Mouse (Mus musculus): ENCODE data around the gene Sh3bp1. TPM values are rescaled to one million over a fixed set of nuclear protein-coding genes. Genes with fewer than 3 reads are reported as not detected.
A peak's percentile ranks its signal among the peaks of the same experiment; 100 is the strongest.

Sh3bp1 gene
- polyA plus RNA-seq, 1 experiment, result not detected

DNA sequence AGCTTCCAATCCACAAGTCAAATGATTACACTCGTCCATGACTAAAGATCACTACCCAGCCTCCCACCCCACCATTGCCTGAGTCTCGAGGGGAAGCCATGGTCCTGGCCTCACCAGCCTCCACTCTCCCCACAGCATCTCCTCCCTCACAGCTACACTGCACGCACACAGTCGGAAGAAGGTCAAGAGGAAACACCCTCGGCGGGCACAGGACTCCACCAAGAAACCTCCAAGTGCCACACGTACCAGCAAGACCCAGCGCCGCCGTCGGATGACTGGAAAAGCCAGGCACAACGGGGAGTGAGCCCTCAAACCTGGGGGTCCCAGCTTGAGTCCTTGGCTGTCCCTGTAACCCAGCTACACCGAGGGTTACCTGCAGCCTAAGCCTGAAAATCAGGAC is 40.8 kb downstream of the Sh3bp1 start:
- Histone ChIP-seq H3K4me3 (ENCODE audit: insufficient read depth, low read depth, low read length) (no peak overlapping the region), H3K4me1 (ENCODE audit: control insufficient read depth, insufficient read depth, low read length) (peaks cover 14% of the 10 kb centered on the region), H3K27ac (ENCODE audit: insufficient read depth, low read depth, low read length) (no peak overlapping the region)
- 94% methylated on average over 13 of the region's 13 CpGs for WGBS
- TF ChIP-seq POLR2A (IDR thresholded peaks at IDR 0.05; ENCODE audit: insufficient read depth, low read depth, low read length) (no peak), CTCF (IDR thresholded peaks at IDR 0.05; ENCODE audit: insufficient read depth, low read depth, low read length) (no peak)

DNA sequence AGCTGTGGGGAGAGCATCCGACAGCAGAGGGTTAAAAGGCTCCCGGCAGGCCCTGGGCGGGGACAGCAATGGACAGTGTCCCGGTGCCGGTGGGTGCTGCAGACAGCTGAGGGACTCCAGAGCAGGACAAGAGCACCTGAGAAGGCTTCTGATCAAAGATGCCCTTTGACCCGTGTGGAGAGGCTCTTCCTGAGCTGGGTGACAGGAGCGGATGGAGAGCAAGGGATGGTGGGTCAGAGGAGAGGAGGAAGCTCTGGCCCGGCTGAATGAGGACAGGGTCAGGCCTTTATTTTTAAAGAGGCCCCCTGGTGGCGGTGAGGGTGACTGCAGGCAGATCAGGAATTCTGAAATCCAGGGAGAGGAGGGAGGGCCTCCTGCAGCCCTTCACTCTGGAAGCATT is 43.1 kb downstream of the Sh3bp1 start:
- Histone ChIP-seq H3K27ac (ENCODE audit: insufficient read depth, low read depth, low read length) (no peak overlapping the region), H3K4me1 (ENCODE audit: control insufficient read depth, insufficient read depth, low read length) (peaks cover 10% of the 10 kb centered on the region), H3K4me3 (ENCODE audit: insufficient read depth, low read depth, low read length) (peak overlapping the region; percentile 28)
- TF ChIP-seq POLR2A (IDR thresholded peaks at IDR 0.05; ENCODE audit: insufficient read depth, low read depth, low read length) (no peak), CTCF (IDR thresholded peaks at IDR 0.05; ENCODE audit: insufficient read depth, low read depth, low read length) (peak; percentile 89)
- WGBS, result 1% methylated on average over 9 of the region's 9 CpGs

DNA sequence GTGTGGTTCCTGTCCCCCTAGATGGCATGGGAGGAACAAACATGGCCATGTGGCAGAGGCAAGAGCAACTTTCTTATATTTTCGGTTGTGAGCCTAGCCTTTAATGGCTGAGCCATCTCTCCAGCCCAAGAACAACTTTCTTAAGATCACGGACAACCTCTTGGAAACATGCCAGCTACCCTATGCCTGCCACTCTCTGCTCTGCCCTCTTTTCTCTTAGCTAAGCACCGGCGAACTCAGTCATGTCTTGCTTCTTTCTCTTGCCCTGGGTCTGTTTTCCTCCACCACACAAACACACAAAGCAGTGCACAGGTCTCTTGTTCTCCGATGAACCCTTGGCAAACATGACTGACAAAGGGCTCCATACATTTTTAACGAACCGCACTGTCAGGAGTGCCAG is 46.7 kb downstream of the Sh3bp1 start:
- Histone ChIP-seq H3K27ac (ENCODE audit: insufficient read depth, low read depth, low read length) (no peak overlapping the region), H3K4me1 (ENCODE audit: control insufficient read depth, insufficient read depth, low read length) (peaks cover 14% of the 10 kb centered on the region), H3K4me3 (ENCODE audit: insufficient read depth, low read depth, low read length) (no peak overlapping the region)
- TF ChIP-seq CTCF (IDR thresholded peaks at IDR 0.05; ENCODE audit: insufficient read depth, low read depth, low read length), result no peak
- TF ChIP-seq POLR2A (IDR thresholded peaks at IDR 0.05; ENCODE audit: insufficient read depth, low read depth, low read length), result no peak
- WGBS, result 30% methylated on average over 7 of the region's 7 CpGs

DNA sequence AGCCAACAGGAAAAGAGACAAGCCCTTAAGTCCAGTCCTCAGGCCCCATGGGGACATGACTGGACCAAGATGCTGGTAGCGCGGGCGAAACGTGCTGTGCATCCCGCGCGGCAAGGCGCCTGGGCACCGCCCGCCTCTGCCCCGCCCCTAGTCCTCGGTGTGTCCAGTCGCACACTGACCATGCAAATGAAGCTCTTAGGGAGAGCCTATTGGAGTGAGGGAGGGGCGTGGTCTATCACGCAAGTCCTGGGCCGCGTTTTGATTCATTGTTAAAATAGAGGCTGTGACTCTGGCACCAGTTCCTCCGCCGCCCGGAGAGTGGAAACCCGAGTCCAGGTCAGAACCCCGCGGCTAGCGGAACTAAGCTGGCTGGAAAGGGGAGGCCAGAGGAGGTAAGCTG is 48.1 kb downstream of the Sh3bp1 start, which contains the start of gene Triobp:
TSS of gene Triobp (plus strand) at position 68 of the 400 bp plus-strand sequence.
- Histone ChIP-seq H3K4me1 (ENCODE audit: control insufficient read depth, insufficient read depth, low read length) (peaks cover 11% of the 10 kb centered on the region), H3K4me3 (ENCODE audit: insufficient read depth, low read depth, low read length) (peak within 1 kb of the TSS; percentile 44), H3K27ac (ENCODE audit: insufficient read depth, low read depth, low read length) (no peak within 1 kb of the TSS)
- WGBS, result under 1% methylated on average over 24 of the region's 24 CpGs
- no peak for TF ChIP-seq CTCF (IDR thresholded peaks at IDR 0.05; ENCODE audit: insufficient read depth, low read depth, low read length)
- TF ChIP-seq POLR2A (IDR thresholded peaks at IDR 0.05; ENCODE audit: insufficient read depth, low read depth, low read length), result no peak

DNA sequence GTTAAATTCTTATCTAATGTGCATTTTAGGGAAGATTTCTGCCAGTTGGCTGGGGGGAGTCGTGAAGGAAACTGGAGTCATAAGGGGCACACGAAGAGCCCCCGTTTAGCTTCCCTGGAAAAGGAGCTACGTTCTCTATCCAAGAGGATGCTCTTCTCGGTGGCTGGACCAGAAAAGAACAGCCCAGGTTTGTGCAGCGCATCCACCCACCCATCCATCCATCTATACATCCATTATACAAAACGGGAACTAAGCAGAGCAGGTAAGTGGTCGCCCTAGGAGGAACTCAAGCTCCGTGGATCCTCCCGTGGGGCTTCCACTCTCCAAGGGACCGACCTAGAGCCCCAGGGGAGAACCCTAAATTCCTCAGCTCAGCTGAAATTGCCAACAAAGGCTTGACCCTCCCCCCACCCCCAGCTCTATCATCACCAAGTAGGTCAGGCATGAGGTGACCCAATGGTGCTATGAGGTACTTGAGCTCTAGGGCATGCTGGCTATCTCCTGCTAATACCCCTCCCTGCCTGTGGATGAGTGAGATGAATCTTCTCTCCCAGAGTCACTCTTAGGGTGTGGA is 48.7 kb downstream of the Sh3bp1 start:
- no peak overlapping the region for H3K27ac ChIP-seq (ENCODE audit: insufficient read depth, low read depth, low read length)
- TF ChIP-seq CTCF (IDR thresholded peaks at IDR 0.05; ENCODE audit: insufficient read depth, low read depth, low read length) (no peak), POLR2A (IDR thresholded peaks at IDR 0.05; ENCODE audit: insufficient read depth, low read depth, low read length) (no peak)
- H3K4me3 ChIP-seq (ENCODE audit: insufficient read depth, low read depth, low read length), result peak overlapping the region; percentile 44
- WGBS, result 7% methylated on average over 11 of the region's 11 CpGs
- peaks cover 10% of the 10 kb centered on the region for H3K4me1 ChIP-seq (ENCODE audit: control insufficient read depth, insufficient read depth, low read length)

DNA sequence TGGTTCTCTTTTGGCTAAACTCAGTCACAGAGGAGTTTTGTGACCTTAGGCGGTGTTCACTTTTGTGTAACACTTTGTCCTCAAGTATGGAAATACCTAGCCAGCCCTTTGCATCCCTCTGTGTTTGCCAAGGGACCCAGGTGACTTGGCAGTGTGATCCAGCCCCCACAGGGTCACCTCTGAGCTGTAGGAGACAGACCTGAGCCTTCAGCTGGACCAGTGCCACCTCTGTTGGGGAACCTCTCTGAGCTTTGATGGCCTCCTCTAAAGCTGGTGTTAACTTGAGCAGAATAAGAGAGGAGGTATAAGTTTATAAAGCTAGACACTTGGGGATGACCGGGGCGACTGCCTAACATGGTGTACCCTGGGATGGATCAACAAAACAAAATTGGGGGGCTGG is 49.3 kb downstream of the Sh3bp1 start:
- H3K4me3 ChIP-seq (ENCODE audit: insufficient read depth, low read depth, low read length), result no peak overlapping the region
- TF ChIP-seq POLR2A (IDR thresholded peaks at IDR 0.05; ENCODE audit: insufficient read depth, low read depth, low read length), result no peak
- WGBS, result 97% methylated on average over 3 of the region's 3 CpGs
- H3K4me1 ChIP-seq (ENCODE audit: control insufficient read depth, insufficient read depth, low read length), result peaks cover 10% of the 10 kb centered on the region
- H3K27ac ChIP-seq (ENCODE audit: insufficient read depth, low read depth, low read length), result no peak overlapping the region

DNA sequence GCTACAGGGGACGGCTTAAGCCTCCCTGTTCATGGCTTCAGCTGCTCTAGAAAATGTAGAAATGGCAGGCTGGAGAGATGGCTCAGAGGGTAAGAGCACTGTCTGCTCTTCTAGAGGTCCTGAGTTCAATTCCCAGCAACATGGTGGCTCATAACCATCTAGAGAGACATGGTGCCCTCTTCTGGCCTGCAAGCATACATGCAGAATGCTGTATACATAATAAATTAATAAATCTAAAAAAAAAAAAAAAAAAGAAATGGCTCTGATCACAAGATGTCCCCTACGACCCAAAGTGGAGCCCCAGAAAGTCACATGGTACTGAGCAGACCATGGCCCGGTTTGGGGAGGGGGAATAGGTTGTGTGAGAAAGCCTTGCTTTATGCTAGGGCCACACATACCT is 56.1 kb downstream of the Sh3bp1 start:
- Histone ChIP-seq H3K4me3 (ENCODE audit: insufficient read depth, low read depth, low read length) (no peak overlapping the region), H3K4me1 (ENCODE audit: control insufficient read depth, insufficient read depth, low read length) (peaks cover 5% of the 10 kb centered on the region; the same call in 1 of the 2 replicates), H3K27ac (ENCODE audit: insufficient read depth, low read depth, low read length) (no peak overlapping the region)
- WGBS, result 74% methylated on average over 3 of the region's 3 CpGs
- no peak for TF ChIP-seq POLR2A (IDR thresholded peaks at IDR 0.05; ENCODE audit: insufficient read depth, low read depth, low read length)
- no peak for TF ChIP-seq CTCF (IDR thresholded peaks at IDR 0.05; ENCODE audit: insufficient read depth, low read depth, low read length)

DNA sequence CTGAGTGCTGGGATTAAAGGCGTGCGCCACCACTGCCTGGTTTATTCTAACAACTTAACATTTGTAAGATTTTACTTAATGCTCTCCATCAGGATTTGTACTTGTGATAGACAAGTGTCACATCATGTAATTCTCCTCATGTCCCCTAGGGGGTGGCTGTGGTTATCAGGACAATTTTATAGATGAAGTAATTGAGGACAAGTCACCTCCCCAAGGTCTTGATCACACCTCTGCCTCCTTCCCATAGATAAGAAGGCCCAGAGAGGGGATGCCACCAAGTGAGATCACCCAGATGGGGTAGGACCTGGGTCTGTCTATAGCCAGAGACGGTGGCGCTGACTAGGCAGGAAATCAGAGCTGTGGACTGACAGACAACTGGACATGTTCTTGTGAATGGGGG is 56.8 kb downstream of the Sh3bp1 start:
- no peak for TF ChIP-seq CTCF (IDR thresholded peaks at IDR 0.05; ENCODE audit: insufficient read depth, low read depth, low read length)
- 94% methylated on average over 4 of the region's 4 CpGs for WGBS
- Histone ChIP-seq H3K4me3 (ENCODE audit: insufficient read depth, low read depth, low read length) (no peak overlapping the region), H3K4me1 (ENCODE audit: control insufficient read depth, insufficient read depth, low read length) (peaks cover 5% of the 10 kb centered on the region; the same call in 1 of the 2 replicates), H3K27ac (ENCODE audit: insufficient read depth, low read depth, low read length) (no peak overlapping the region)

DNA sequence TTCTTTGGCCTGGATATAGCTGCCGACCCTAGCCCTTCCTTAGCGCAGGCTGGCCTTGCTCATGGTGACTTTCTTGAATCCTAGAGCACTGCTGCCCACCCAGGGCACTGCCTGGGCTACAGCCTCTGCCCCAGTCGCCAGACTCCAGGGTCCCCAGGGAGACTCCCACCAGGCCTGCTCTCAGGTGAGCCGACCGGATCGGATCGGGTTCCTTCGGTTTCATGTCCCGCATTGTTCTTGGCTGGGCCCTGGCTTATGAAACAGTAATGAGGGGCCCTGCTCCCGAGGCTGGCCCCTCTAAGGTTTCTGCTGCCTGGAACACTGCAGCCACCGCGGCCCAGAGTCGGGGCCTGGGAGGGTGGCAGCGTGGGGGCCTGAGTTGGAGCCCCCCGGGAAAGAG is 57.5 kb downstream of the Sh3bp1 start:
- TF ChIP-seq POLR2A (IDR thresholded peaks at IDR 0.05; ENCODE audit: insufficient read depth, low read depth, low read length) (no peak), CTCF (IDR thresholded peaks at IDR 0.05; ENCODE audit: insufficient read depth, low read depth, low read length) (no peak)
- Histone ChIP-seq H3K4me3 (ENCODE audit: insufficient read depth, low read depth, low read length) (no peak overlapping the region), H3K27ac (ENCODE audit: insufficient read depth, low read depth, low read length) (no peak overlapping the region), H3K4me1 (ENCODE audit: control insufficient read depth, insufficient read depth, low read length) (peaks cover 5% of the 10 kb centered on the region; the same call in 1 of the 2 replicates)
- WGBS, result 80% methylated on average over 15 of the region's 15 CpGs

DNA sequence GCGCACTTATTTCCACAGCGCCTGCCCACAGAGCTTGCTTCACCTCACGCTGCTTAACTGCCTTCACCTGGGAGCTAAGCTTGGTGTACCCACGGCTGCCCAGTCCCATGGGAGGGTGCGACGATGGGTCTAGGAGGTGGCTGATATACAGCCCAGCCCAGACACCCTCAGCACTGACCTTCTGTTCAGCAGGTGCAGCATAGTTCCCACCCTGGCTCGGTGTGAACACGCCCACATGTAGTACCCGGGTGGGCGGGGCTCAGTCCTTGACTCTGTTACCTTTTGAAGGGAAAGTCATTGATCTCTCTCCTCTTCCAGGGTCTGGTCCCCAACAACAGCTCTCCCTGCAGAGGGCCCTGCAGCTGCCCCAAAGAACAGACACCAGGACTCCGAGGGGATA is 60.0 kb downstream of the Sh3bp1 start:
- Histone ChIP-seq H3K4me1 (ENCODE audit: control insufficient read depth, insufficient read depth, low read length) (peaks cover 11% of the 10 kb centered on the region), H3K27ac (ENCODE audit: insufficient read depth, low read depth, low read length) (no peak overlapping the region), H3K4me3 (ENCODE audit: insufficient read depth, low read depth, low read length) (no peak overlapping the region)
- WGBS, result 92% methylated on average over 11 of the region's 11 CpGs
- TF ChIP-seq CTCF (IDR thresholded peaks at IDR 0.05; ENCODE audit: insufficient read depth, low read depth, low read length) (no peak), POLR2A (IDR thresholded peaks at IDR 0.05; ENCODE audit: insufficient read depth, low read depth, low read length) (no peak)

Measured in olfactory bulb, adult 2 months (tissue).